Mouse (Mus musculus): ENCODE results near the gene Gm28374.

DNA sequence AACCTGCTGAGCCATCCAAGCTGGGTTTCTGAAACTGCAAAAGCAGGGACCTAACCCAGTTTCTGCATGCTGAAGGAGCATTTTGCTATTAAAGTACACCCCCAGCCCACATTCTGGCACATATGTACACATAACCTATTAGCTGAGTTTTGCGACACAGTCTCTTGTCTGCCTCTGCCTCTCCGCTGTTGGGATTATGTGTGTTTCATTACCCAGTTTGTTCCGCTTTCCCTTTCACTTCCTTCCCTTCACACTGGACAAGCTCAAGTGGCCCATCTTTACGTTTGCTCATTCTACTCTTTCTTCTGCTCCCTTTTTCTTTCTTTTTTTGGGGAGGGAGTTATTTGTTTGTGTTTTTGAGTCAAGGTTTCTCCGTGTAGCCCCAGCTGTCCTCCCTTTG, 8.2 kb downstream of the Gm28374 start:
- TF ChIP-seq CTCF (IDR thresholded peaks at IDR 0.05; ENCODE audit: borderline replicate concordance, insufficient read depth, low read length), result no peak
- TF ChIP-seq POLR2A (IDR thresholded peaks at IDR 0.05; ENCODE audit: low read depth, low read length), result no peak
